Mouse (Mus musculus) heart, adult 8-10 months (tissue): ENCODE data around the gene Tesk1. TPM values are rescaled to one million over a fixed set of nuclear protein-coding genes. Genes with fewer than 3 reads are reported as not detected.

ENCODE experiments used
- DNase-seq: peaks from one replicate; pipeline ENCODE4 v3.0.0; 2022; ENCODE audit warnings: low spot score
- total RNA-seq, 4 experiments: library from RNA; stranded (reverse); gene quantifications; 2 replicates each; pipeline ENCODE4 v1.2.4; 2022

The Tesk1 gene
- total RNA-seq, 4 experiments from 2014 or later: 31.3 to 38.2 (median 35.2) TPM

GRCm38 (mm10) chr4:43492821-43493185, 51.1 kb downstream of the Tesk1 start, which contains the start of gene Ccdc107:
Ccdc107 (plus strand) TSS chr4:43492900.
- peak; percentile 93 for DNase-seq

GRCm38 (mm10) chr4:43493186-43493845, 51.6 kb downstream of the Tesk1 start:
- peak; percentile 97 for DNase-seq

GRCm38 (mm10) chr4:43493846-43494240, 52.1 kb downstream of the Tesk1 start:
- no peak for DNase-seq

GRCm38 (mm10) chr4:43496587-43496986, 54.8 kb downstream of the Tesk1 start:
- no peak for DNase-seq

GRCm38 (mm10) chr4:43497405-43497804, 55.7 kb downstream of the Tesk1 start:
- no peak for DNase-seq

Other genes with a start within 250 kb of the Tesk1 start
- under 1 TPM in 1 of 4 experiments, not detected in 3; 0.09 TPM for gene Atp8b5, start 174.8 kb upstream of the Tesk1 start, total RNA-seq
- gene Rusc2, start 60.0 kb upstream of the Tesk1 start, total RNA-seq: 10 to 100 TPM; 47.4 to 58.6 (median 48.9) TPM
- not detected for gene Fam166b, start 12.8 kb upstream of the Tesk1 start, total RNA-seq
- gene Cd72, start 12.7 kb downstream of the Tesk1 start, total RNA-seq: 1 to 10 TPM in 1 of 4 experiments, under 1 TPM in 3; 0.24 to 1.1 (median 0.69) TPM
- not detected for gene Sit1, start 41.8 kb downstream of the Tesk1 start, total RNA-seq
- 10 to 100 TPM; 28.7 to 39.4 (median 32.4) TPM for gene Ccdc107, start 51.0 kb downstream of the Tesk1 start, total RNA-seq
- gene Arhgef39, start 57.8 kb downstream of the Tesk1 start, total RNA-seq: not detected
- gene Car9, start 65.0 kb downstream of the Tesk1 start, total RNA-seq: 1 to 10 TPM in 1 of 4 experiments, under 1 TPM in 3; 0.25 to 1.0 (median 0.52) TPM
- 10 to 100 TPM; 25.4 to 34.9 (median 31.1) TPM for gene Tpm2, start 81.8 kb downstream of the Tesk1 start, total RNA-seq
- 10 to 100 TPM; 39.7 to 48.8 (median 43.2) TPM for gene Creb3, start 120.4 kb downstream of the Tesk1 start, total RNA-seq
- gene Tln1, start 120.8 kb downstream of the Tesk1 start, total RNA-seq: 100 to 1,000 TPM in 2 of 4 experiments, 10 to 100 TPM in 2; 96.1 to 117 (median 101) TPM
- gene Rgp1, start 136.8 kb downstream of the Tesk1 start, total RNA-seq: 10 to 100 TPM; 31.3 to 39.6 (median 34.6) TPM
- 10 to 100 TPM; 11.7 to 14.0 (median 13.0) TPM for gene Gba2, start 136.9 kb downstream of the Tesk1 start, total RNA-seq
- under 1 TPM in 1 of 4 experiments, not detected in 3; 0.52 TPM for gene Msmp, start 142.6 kb downstream of the Tesk1 start, total RNA-seq
- 10 to 100 TPM; 41.4 to 57.5 (median 44.0) TPM for gene Npr2, start 190.0 kb downstream of the Tesk1 start, total RNA-seq
- gene Spag8, start 211.7 kb downstream of the Tesk1 start, total RNA-seq: under 1 TPM in 1 of 4 experiments, not detected in 3; 0.53 TPM
- 100 to 1,000 TPM; 162 to 188 (median 167) TPM for gene Hint2, start 214.5 kb downstream of the Tesk1 start, total RNA-seq
- 10 to 100 TPM; 20.3 to 24.0 (median 21.7) TPM for gene Tmem8b, start 227.0 kb downstream of the Tesk1 start, total RNA-seq
- gene Fam221b, start 227.2 kb downstream of the Tesk1 start, total RNA-seq: under 1 TPM; 0.14 to 0.38 (median 0.28) TPM